Mouse (Mus musculus) frontal cortex, adult 2 months (tissue): ENCODE data around the gene Tmem8. TPM values are rescaled to one million over a fixed set of nuclear protein-coding genes. Genes with fewer than 3 reads are reported as not detected.
A peak's percentile ranks its signal among the peaks of the same experiment; 100 is the strongest.

Source experiments
- DNase-seq, 2 experiments: peaks; one replicate each; pipeline ENCODE4 v3.0.0; 2022; ENCODE audit warnings: low spot score in 1 of 2; ENCODE audit errors: extremely low spot score in 1 of 2
- polyA plus RNA-seq: library from polyadenylated mRNA; depleted of rRNA; stranded (reverse); fragments of >200 nt; gene quantifications from 2 replicates; pipeline ENCODE4 v1.2.3, GENCODE M21; 2012; rRNA removed

The Tmem8 gene
- polyA plus RNA-seq, 1 experiment, result 31.4 TPM

- peak; percentile 93 for DNase-seq
Observed at GRCm38 (mm10) chr17:26138239-26138836, 25.2 kb downstream of the Tmem8 start, which contains the start of gene Axin1. Gene Axin1 (plus strand): TSS chr17:26138688.

GRCm38 (mm10) chr17:26138901-26139381, 25.8 kb downstream of the Tmem8 start:
- peak in 1 of 2 experiments; percentile 47 for DNase-seq

- no peak for DNase-seq
Observed at GRCm38 (mm10) chr17:26142796-26143195, 29.7 kb downstream of the Tmem8 start.

GRCm38 (mm10) chr17:26143386-26143785, 30.3 kb downstream of the Tmem8 start:
- DNase-seq, result no peak

GRCm38 (mm10) chr17:26149056-26149455, 36.0 kb downstream of the Tmem8 start:
- DNase-seq, result no peak

GRCm38 (mm10) chr17:26151886-26152630, 39.0 kb downstream of the Tmem8 start:
- no peak for DNase-seq

GRCm38 (mm10) chr17:26162736-26163135, 49.6 kb downstream of the Tmem8 start:
- no peak for DNase-seq

- no peak for DNase-seq
Observed at GRCm38 (mm10) chr17:26168039-26168438, 54.9 kb downstream of the Tmem8 start.

Other genes starting within 250 kb of the Tmem8 start
- 28.8 and 34.5 TPM in 2 replicates for gene Mcrip2, start 244.5 kb upstream of the Tmem8 start, polyA plus RNA-seq
- 74.9 and 79.9 TPM in 2 replicates for gene Mettl26, start 238.2 kb upstream of the Tmem8 start, polyA plus RNA-seq
- 0.61 and 0.64 TPM in 2 replicates for gene Wfikkn1, start 232.4 kb upstream of the Tmem8 start, polyA plus RNA-seq
- gene Rab40c, start 193.6 kb upstream of the Tmem8 start, polyA plus RNA-seq, result 63.6 and 75.2 TPM in 2 replicates
- gene Pigq, start 168.4 kb upstream of the Tmem8 start, polyA plus RNA-seq, result 141 and 146 TPM in 2 replicates
- gene Nhlrc4, start 168.3 kb upstream of the Tmem8 start, polyA plus RNA-seq, result 0.30 and 1.0 TPM in 2 replicates
- 0.40 and 0.54 TPM in 2 replicates for gene A930017K11Rik, start 160.7 kb upstream of the Tmem8 start, polyA plus RNA-seq
- gene Capn15, start 127.5 kb upstream of the Tmem8 start, polyA plus RNA-seq, result 48.5 and 52.9 TPM in 2 replicates
- gene Rab11fip3, start 43.7 kb upstream of the Tmem8 start, polyA plus RNA-seq, result 98.1 and 98.7 TPM in 2 replicates
- gene Decr2, start 23.0 kb upstream of the Tmem8 start, polyA plus RNA-seq, result 39.6 and 41.5 TPM in 2 replicates
- 9.2 and 10.1 TPM in 2 replicates for gene Nme4, start 17.7 kb upstream of the Tmem8 start, polyA plus RNA-seq
- gene Mrpl28, start 10.2 kb downstream of the Tmem8 start, polyA plus RNA-seq, result 88.4 and 95.4 TPM in 2 replicates
- 16.9 and 20.5 TPM in 2 replicates for gene Axin1, start 25.4 kb downstream of the Tmem8 start, polyA plus RNA-seq
- gene Pdia2, start 85.8 kb downstream of the Tmem8 start, polyA plus RNA-seq, result 0.17 and 0.28 TPM in 2 replicates
- 87.1 and 90.1 TPM in 2 replicates for gene Rgs11, start 89.7 kb downstream of the Tmem8 start, polyA plus RNA-seq
- gene Arhgdig, start 94.5 kb downstream of the Tmem8 start, polyA plus RNA-seq, result 132 and 140 TPM in 2 replicates
- 20.2 and 21.4 TPM in 2 replicates for gene Fam234a, start 130.9 kb downstream of the Tmem8 start, polyA plus RNA-seq
- 72.2 and 81.6 TPM in 2 replicates for gene Luc7l, start 139.6 kb downstream of the Tmem8 start, polyA plus RNA-seq